Mouse (Mus musculus) testis, adult 2 months (tissue): Measurements from ENCODE around the gene Pck2.

Experiments used
- CTCF ChIP-seq: fragments of 200-500 bp; IDR thresholded peaks from 2 replicates; pipeline ENCODE4 v1.5.1; 2012; ENCODE audit warnings: low read depth, mild to moderate bottlenecking, inconsistent platforms, low read length, moderate library complexity; ENCODE audit not compliant: control insufficient read depth, insufficient read depth, insufficient replicate concordance
- POLR2A ChIP-seq: fragments of 200-500 bp; IDR thresholded peaks from 2 replicates; pipeline ENCODE4 v1.6.1; 2012; ENCODE audit warnings: low read depth, mild to moderate bottlenecking, inconsistent platforms, low read length, moderate library complexity; ENCODE audit not compliant: control insufficient read depth

DNA sequence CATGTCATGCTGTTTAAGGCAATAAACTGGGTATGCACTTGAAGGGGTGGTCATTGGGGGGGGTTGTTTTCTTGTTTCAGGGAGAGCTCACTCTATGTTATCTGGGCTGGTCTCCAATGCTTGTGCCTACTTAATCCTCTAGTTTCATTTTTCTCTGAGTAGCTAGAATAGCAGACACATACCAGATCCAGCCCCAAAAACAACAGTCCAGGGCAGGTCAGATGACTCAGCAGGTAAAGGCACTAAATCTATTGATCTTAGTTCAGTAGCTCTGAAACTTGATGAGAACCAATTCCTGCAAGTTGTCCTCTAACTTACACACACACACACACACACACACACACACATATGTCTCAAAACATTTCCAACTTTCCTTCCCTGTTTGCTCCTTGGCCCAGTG lies 31.7 kb downstream of the Pck2 start:
- TF ChIP-seq POLR2A (no peak), CTCF (no peak)
